Mouse (Mus musculus) liver, adult (tissue): Measurements from ENCODE around the gene Sart1.

Source experiments
- GATA4 ChIP-seq: IDR thresholded peaks from 2 replicates; pipeline ENCODE4 v1.6.1; 2014; ENCODE audit warnings: mild to moderate bottlenecking, low read length; ENCODE audit not compliant: insufficient replicate concordance

The Sart1 gene

DNA sequence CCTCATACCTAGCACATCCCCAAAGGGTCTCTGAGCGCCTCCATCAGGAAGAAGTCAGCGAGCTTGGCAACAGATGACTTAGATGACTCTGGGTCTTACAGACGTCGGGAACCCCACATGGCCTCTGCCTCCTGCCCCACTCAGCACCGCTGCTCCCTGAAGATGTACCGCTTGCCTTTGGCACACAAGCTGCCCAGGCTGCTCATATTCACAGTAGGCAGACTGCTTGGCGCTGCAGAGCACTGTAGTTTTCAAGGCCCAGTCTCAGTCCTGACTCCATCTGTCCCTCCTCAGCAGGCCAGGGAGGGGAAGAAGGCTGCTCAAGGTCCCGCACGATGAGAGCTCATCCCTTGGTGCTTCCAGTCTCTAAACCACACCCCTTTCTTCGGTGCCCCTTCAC, 33.8 kb upstream of the Sart1 start:
- TF ChIP-seq GATA4: no peak

DNA sequence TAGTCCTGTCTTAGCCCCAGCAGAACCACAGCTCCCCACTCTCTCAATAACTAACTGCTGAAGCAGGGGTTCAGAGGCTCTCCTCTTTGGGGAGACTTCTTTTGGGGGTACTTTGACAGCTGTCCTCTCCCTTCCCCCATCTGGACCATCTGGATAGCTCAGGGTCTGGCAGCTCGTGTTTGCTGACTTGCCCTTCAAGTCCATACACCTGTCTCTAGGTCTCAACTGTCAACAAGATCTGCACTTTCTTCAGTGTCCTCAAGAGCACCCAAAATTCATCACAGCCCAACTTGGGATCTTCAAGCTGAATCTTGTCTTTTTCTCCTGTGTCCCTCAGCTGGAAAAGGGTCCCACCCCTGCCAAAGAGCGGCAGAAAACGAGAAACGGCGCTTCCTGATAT, 33.3 kb upstream of the Sart1 start:
- TF ChIP-seq GATA4: no peak

DNA sequence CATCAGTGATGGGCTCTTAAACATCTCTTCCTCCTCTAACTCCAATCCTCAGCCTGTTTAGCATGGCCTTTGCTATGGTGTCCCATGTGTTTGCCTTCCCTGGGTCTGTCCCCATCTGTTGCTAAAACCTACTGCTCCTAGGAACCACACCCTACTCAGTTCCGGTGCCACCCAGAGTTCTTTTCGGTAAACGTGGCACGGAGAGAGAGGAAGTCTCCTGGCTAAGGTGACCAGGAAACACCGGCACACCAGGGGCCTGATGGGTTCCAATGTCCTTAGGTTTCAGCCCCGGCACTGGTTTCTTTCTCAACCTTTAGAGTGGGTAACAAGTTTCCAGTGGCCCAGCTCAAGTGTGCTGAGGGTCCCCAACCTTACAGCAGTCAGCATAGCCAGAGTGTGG, 32.1 kb upstream of the Sart1 start:
- no peak for TF ChIP-seq GATA4

DNA sequence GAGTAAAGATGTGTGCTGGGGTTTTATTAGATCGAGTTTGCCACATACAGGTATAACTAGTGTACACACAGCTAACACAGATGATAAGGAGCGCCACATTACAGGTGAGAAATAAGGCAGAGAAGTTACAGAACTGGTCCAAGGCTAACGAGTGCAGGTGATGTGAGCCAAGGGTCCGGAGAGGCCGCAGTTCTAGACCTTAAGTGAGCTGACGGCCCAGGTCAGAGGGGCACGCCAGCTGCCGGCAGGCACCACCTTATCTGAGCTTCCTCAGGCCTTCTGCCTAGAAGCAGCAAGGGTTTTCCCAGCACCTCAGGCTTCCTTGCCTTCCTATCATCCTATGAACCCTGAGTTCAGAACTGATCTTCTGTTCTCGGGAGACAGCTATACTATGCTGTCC, 31.1 kb upstream of the Sart1 start:
- TF ChIP-seq GATA4: no peak

DNA sequence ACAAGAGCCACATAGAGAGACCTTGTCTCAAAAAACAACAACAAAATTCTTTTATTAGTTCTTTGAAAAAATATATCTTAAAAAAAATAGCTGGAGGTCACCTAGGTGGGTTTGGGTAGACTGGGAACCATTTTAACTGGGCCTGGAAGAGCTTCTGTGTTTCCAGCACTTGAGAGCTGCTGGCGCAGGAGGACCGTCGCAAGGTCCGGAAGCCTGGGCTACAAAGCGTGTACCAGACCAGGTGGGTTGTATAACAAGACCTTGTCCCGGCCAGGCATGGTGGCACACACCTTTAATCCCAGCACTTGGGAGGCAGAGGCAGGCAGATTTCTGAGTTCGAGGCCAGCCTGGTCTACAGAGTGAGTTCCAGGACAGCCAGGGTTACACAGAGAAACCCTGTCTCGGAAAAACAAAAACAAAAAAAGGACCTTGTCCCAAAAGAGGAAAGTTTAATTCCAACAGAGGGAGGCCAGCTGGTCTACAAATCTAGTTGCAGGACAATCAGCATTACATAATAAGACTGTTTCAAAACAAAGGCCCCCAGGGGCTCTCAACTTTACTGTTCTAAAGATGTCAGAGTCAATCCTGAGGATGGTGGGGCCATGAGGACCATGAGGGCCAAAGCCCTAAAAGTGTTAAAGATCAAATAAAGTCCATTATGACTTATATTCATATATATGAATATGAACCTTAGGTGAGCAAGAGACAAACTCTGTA, 30.4 kb upstream of the Sart1 start:
- no peak for TF ChIP-seq GATA4

DNA sequence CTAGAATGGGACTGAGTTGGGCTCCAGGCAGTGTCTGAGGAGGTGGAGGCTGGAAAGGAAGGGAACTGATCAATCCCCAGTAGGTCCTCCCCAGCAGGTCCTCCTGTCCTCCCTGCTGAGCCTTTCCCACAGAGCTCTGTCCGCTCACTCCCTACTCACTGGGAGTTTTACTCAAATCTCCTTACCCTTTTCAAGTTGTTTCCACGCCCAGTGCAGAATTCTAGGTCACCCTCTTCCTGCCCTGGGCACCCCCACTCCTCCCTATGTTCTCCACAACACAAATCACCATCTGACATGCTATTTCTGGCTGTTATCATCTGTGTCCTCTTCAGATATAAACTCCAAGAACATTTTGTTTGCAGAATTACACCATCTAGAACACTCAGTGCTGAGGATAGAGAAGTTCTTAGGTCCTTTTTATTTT, 26.0 kb upstream of the Sart1 start:
- TF ChIP-seq GATA4: peak; percentile 59; the same call in 1 of the 2 replicates

DNA sequence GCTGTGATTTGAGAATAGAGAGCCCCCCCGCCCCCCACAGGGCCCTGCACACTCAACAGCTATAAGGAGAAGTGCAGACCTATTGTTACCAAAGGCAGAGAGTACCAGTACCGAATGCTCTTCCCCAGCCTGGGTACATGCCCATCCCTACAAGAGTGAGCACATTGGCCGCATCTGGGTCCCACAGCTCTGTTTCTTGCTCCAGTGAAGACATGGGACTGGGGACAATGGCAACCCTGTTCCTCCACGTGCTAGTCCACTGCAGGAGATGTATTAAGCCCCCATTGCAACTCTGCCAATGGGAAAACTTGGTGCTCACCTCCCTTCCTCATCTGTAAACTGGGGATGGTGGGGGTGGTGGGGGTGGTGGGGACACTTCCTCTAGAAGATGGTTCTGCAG, 25.3 kb upstream of the Sart1 start:
- TF ChIP-seq GATA4: no peak

DNA sequence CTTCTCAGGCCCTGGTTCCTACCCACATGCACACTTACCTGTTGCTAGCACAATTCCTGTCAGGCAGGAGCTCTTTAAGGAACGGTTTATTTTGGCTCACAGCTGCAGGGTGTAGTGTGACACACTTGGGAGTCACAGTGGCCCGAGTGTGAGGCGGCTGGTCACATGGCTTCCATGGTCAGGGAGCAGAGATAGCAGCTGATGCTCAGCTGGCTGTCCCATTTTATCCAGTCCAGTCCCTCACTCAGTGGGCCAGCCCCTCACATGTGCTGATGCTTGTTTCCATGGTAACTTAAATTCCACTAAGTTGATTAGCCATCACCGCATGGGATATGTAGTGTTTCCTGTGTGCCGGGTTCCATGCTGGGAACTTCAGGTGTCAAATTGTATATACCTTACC, 23.5 kb upstream of the Sart1 start:
- TF ChIP-seq GATA4: no peak

DNA sequence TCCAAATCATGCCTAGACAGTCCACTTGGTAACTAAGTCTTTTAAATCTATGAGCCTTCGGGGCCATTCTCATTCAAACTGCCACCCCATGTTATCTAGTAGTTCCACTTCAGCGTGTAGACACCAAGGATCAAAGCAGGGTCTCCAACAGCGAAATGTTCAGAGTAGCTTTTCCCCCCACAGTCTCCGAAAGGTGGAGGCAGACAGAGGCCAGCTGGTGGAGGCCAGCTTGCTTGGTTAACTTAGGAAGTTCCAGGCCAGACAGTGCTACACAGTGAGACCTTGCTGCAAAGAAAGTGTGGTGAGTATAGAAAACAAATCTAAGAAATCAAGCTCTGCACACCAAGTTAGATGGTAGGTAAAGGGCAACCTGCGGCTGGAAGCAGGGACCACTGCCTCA, 22.1 kb upstream of the Sart1 start:
- TF ChIP-seq GATA4: no peak

DNA sequence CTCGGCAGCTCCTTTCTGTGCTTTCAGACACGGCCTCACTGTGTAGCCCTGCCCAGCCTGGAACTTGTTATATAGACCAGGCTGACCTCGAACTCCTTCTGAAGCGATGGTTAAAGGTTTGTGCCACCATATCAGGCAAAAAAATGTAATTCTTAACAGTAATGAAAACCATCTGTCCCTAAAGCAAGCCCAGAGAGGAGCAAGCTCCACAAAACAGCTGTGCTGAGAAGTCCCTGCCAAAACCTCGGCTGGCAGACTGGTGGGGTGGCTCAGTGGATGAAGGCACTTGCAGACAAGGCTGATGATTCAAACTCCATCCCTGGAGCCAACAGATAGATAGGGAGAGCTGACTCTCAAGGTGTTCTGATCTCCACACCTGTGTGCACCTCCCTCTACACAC, 20.6 kb upstream of the Sart1 start:
- TF ChIP-seq GATA4: no peak

DNA sequence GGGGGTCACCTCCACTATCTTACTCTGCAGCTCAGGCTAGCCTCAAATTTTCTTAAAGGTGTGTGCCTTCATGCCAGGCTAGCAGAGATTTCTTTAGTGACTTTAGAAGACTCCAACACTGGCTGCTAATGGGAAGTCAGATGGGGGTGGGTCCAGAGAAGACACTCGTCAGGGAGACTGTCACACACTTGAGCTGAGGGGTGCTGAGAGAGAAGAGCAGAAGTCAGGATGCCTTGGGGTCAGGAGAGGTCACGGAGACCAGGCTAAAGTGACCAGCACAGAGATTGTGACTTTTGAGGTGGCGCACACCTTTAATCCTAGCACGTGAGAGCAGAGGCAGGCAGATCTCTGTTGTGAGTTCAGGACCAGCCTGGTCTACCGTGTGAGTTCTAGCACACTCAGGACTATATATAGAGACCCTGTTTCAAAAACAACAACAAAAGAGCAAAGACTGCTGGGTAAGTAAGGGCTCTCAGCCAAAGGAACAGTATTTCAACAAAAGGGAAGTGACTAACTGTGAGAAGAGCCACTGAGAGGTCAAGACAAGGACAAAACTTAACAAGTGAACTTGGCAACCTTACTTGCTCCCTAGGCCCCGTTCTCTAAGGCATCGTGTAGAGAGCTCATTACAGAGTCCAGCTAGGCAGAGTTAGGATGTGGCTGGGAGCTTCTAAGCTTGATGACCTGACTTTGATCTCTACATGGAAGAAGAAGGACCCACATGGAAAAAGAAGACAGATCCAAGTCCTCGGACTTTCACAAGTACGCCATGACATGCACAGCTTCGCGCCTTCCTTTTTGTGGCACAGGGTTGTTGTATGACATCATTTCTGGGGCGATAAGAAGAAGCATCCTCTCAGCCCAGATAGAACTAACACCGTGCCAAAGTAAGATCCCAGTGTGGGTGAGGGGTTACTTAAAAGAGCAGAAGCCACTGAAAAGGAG, 19.8 kb upstream of the Sart1 start:
- peak; percentile 51; the same call in 1 of the 2 replicates for TF ChIP-seq GATA4

DNA sequence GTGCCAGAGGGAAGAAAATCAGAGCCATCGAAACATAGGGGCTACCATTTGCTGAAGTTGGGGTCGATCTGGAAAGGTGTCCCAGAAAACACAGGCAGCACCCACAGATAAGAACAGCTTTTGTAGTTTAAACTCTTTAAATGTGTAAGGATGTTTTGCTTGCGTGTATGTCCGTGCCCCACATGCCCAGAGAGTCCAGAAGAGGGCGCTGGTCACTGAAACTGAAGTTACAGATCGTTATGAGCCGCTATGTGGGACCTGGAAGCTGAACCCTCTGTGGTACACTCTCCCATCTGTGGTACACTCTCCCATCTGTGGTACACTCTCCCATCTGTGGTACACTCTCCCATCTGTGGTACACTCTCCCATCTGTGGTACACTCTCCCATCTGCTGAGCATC, 18.6 kb upstream of the Sart1 start:
- TF ChIP-seq GATA4: no peak

DNA sequence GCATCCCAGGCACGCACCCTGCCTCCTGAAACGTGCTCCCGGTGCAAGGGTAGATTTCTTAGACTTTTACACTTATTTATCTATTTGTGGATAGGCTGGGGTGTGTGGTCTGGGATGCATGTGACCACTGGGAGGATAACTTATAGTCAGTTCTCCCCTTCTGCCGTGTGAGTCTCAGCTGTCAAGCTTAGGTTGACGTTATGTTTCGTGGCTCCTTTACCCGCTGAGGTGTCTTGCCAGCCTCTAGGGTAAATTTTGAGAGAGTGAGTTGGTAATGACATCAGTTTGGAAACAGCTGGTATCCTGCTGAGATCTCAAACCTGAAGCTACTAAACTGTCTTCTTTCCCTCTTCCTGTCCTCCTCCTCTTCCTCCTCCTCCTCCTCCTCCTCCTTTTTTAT, 17.4 kb upstream of the Sart1 start:
- no peak for TF ChIP-seq GATA4

DNA sequence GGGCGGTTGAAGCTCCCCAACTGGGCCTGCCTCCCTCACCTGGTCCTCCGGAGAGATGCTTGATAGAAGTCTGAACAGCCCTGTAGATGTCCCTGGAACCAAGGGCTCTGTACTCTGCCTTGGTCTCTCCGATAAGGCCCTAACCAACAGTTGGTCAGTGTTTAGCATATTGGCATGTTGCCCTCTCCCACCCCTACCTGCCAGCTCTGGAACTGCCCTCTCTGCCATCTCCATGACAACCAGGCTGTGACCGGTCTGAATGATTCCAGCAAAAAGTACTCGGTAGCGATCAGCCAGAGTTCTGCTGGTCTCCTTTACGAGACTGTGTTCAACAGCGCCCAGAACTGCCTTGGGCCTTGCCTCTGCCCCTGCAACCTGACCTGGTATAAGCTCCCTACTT, 13.8 kb upstream of the Sart1 start, which contains the start of gene Tsga10ip:
TSS of gene Tsga10ip (minus strand) at position 234 of the 400 bp plus-strand sequence.
- no peak for TF ChIP-seq GATA4

DNA sequence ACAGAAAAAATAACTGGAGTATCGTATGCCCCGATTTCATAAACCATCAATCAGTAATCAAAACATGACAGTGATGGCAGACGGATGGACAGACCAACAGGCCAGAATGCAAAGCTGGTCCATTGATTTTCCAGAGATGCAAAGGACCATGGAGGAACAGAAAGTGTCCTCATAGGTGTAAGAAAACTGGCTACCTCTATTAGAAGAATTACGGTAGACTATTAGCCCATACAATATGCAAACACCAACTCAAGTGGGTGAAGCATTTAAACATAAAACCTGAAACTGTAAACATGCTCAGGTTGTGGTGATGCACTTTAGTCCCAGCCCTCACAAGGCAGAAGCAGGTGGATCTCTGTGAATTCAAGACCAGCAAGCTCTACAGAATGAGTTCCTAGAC, 6.9 kb upstream of the Sart1 start:
- TF ChIP-seq GATA4: no peak

DNA sequence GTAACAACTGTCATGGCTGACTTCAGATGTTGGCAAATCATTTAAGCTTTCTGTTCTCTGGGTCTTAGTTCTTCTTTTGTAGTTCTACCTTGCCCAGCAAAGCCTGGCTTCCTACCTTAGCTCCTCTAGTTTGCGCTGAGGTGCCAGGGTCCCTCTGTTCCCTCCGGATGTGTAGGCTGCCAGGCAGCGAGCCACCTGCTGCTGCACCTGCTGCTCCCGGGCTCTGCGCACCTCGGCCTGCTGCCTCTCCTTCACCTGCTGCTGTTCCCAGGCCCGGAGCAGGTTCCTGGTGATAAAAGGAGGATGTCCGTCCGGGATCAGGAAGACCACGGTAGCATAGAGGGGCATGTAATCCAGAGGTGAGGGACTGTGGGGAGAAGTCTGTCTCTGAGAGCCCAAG, 5.7 kb upstream of the Sart1 start:
- TF ChIP-seq GATA4: no peak

DNA sequence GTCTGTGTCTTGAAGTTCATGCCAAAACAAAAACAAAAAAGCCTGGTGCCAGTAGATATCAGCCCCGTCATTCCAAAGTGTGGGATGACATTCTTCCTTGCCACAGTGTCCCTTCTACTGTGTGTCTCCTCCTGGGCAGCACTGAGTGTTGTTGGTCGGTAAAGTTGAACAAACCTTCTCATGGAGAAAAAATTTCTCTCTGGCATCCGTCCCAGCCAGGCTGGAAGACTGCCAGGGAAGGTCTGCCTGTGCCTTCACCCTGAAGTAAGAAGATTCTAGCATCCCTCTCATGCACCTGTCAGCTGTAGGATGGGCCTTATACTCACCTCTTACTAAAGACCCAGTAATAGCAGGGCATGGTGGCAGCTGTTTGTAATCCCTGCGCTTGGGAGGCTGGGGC, 4.4 kb upstream of the Sart1 start:
- no peak for TF ChIP-seq GATA4

DNA sequence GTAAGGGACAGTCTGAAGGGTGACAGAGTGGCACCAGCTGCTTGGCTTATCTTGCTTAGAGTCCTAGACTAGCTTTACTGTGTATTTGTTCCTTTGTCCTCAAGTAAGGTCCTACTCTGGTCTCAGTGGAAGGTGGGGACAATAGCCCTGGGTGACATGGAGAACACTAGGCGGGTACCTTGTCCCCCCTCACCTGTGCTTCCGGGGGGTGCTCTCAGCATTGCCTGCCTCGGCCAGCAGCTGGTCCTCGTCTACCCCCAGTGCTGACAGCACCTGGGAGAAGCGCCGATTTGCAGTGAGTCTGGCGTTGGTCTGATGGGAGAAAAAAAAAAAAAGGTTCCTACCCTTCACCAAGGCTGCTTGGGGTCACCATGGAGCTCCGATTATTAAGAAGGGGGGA, 1.9 kb upstream of the Sart1 start:
- TF ChIP-seq GATA4: no peak
